Mouse (Mus musculus): ENCODE measurements around the gene C1qa.

GRCm38 (mm10) chr4:136896461-136896860 lies 2.1 kb downstream of the C1qa start:
- TF ChIP-seq CTCF (IDR thresholded peaks at IDR 0.05; ENCODE audit: control insufficient read depth, insufficient read depth, insufficient replicate concordance, low read depth, low read length), result no peak
- no peak for TF ChIP-seq POLR2A (IDR thresholded peaks at IDR 0.05; ENCODE audit: control insufficient read depth, low read depth, low read length)

Data from testis, adult 2 months (tissue).